Mouse (Mus musculus) myocyte (in vitro differentiated cells): Measurements from ENCODE around the gene Ntpcr. TPM values are rescaled to one million over a fixed set of nuclear protein-coding genes. Genes with fewer than 3 reads are reported as not detected.

Experiments used
- H3K27me3 ChIP-seq: one replicate; pipeline ENCODE4 v1.6.1; 2011; ENCODE audit not compliant: control insufficient read depth, insufficient read depth, insufficient read length
- H3K36me3 ChIP-seq: one replicate; pipeline ENCODE4 v1.6.1; 2011; ENCODE audit not compliant: control insufficient read depth, insufficient read depth
- H3K4me2 ChIP-seq: one replicate; pipeline ENCODE4 v1.6.1; 2011; ENCODE audit warnings: low read depth, control low read depth
- H3K4me3 ChIP-seq: one replicate; pipeline ENCODE4 v1.5.1; 2011; ENCODE audit warnings: mild to moderate bottlenecking, control low read depth, moderate library complexity
- H3K79me2 ChIP-seq: one replicate; pipeline ENCODE4 v1.6.1; 2011; ENCODE audit not compliant: control insufficient read depth, insufficient read depth
- H3ac ChIP-seq: one replicate; pipeline ENCODE4 v1.6.1; 2011; ENCODE audit not compliant: control insufficient read depth, insufficient read length
- CEBPB ChIP-seq: IDR thresholded peaks from 2 replicates; pipeline ENCODE4 v1.6.1; 2011; ENCODE audit warnings: mild to moderate bottlenecking, moderate library complexity; ENCODE audit not compliant: poor library complexity, insufficient read depth, severe bottlenecking
- E2F4 ChIP-seq: IDR thresholded peaks from one replicate; pipeline ENCODE4 v1.6.1; 2011; ENCODE audit warnings: mild to moderate bottlenecking, control low read depth, moderate library complexity; ENCODE audit not compliant: insufficient read depth
- MAX ChIP-seq: IDR thresholded peaks from one replicate; pipeline ENCODE4 v1.6.1; 2011; ENCODE audit warnings: low read depth, mild to moderate bottlenecking, control low read depth
- MYOD1 ChIP-seq, 3 experiments: IDR thresholded peaks; one replicate each; pipeline ENCODE4 v1.6.1; 2011; ENCODE audit warnings: control low read depth in 2 of 3, low read depth in 2 of 3, mild to moderate bottlenecking in 2 of 3, moderate library complexity in 1 of 3; ENCODE audit not compliant: insufficient read length in 2 of 3, control insufficient read depth in 1 of 3
- MYOG ChIP-seq, 3 experiments: IDR thresholded peaks; one replicate each; pipeline ENCODE4 v1.6.1; 2011; ENCODE audit warnings: control low read depth in 2 of 3, low read depth in 2 of 3, mild to moderate bottlenecking in 2 of 3; ENCODE audit not compliant: insufficient read length in 2 of 3, control insufficient read depth in 1 of 3, insufficient read depth in 1 of 3
- POLR2A ChIP-seq: IDR thresholded peaks from one replicate; pipeline ENCODE4 v1.6.1; 2011; ENCODE audit warnings: low read depth, mild to moderate bottlenecking, control low read depth, moderate library complexity; ENCODE audit not compliant: insufficient read length
- POLR2AphosphoS2 ChIP-seq: IDR thresholded peaks from one replicate; pipeline ENCODE4 v1.6.1; 2011; ENCODE audit warnings: low read depth, control low read depth; ENCODE audit not compliant: insufficient read length
- REST ChIP-seq: IDR thresholded peaks from one replicate; pipeline ENCODE4 v1.6.1; 2011; ENCODE audit warnings: mild to moderate bottlenecking, control low read depth, moderate library complexity; ENCODE audit not compliant: insufficient read depth, insufficient read length
- SRF ChIP-seq: IDR thresholded peaks from one replicate; pipeline ENCODE4 v1.6.1; 2011; ENCODE audit warnings: low read depth; ENCODE audit not compliant: control insufficient read depth, insufficient read length
- TCF12 ChIP-seq: IDR thresholded peaks from one replicate; pipeline ENCODE4 v1.6.1; 2011; ENCODE audit warnings: mild to moderate bottlenecking, control low read depth; ENCODE audit not compliant: poor library complexity, insufficient read depth, severe bottlenecking
- TCF3 ChIP-seq: IDR thresholded peaks from one replicate; pipeline ENCODE4 v1.6.1; 2011; ENCODE audit warnings: low read depth, control low read depth; ENCODE audit not compliant: insufficient read length
- USF1 ChIP-seq: IDR thresholded peaks from one replicate; pipeline ENCODE4 v1.6.1; 2011; ENCODE audit warnings: low read depth, mild to moderate bottlenecking, control low read depth, moderate library complexity
- polyA plus RNA-seq: library from polyadenylated mRNA; unstranded; fragments of >200 nt; fragmentation: generic; extraction: Trizol; gene quantifications from one replicate; pipeline ENCODE4 v1.2.1, GENCODE M21; 2012; ENCODE audit warnings: missing spikeins

Gene Ntpcr
- polyA plus RNA-seq, 1 experiment, result 10.9 TPM

DNA sequence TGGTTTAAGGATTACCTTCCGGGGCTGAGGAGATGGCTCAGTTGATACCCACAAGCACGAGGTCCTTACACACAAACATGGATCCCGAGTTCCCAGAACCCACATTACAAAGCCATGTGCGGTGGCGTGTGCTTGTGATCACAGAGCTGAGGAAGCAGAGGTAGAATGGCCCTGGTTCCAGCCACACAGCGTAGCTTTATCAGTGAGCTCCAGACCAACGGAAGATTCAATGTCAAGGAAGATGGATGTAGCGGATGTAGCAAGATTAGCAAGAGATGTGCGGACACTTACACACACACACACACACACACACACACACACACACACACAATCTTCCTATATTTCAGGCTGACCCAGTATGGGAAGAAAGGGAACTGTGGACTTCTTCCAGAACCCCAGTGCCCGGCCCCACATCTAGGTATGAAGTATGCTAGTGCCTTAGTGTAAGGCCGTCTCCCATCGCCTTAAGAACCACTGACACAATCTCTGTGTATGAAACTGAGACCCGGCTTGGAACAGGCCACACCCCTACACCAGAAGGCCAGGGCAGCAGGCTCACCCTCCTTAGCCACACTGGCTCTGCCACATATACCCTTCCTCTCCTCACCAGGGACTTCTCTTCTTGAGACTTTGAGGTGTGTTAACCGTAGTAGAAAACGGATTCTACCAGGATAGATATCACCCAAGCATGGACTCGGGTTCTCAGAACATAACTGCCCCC is 33.5 kb downstream of the Ntpcr start:
- TF ChIP-seq E2F4 (no peak), MYOD1 (IDR thresholded peaks at IDR 0.05; ENCODE audit: control insufficient read depth in 1 of 3, insufficient read length in 2 of 3, low read depth in 2 of 3) (no peak), SRF (no peak), TCF3 (no peak), POLR2A (no peak), MYOG (IDR thresholded peaks at IDR 0.05; ENCODE audit: control insufficient read depth in 1 of 3, insufficient read depth in 1 of 3, insufficient read length in 2 of 3, low read depth in 2 of 3) (no peak), POLR2AphosphoS2 (no peak), MAX (no peak), TCF12 (no peak), USF1 (no peak), CEBPB (no peak), REST (no peak)
- no peak overlapping the region for H3K4me3 ChIP-seq
- H3K36me3 ChIP-seq, result no peaks in the 10 kb centered on the region
- H3ac ChIP-seq, result no peak overlapping the region
- H3K27me3 ChIP-seq, result no peaks in the 10 kb centered on the region
- H3K79me2 ChIP-seq, result no peaks in the 10 kb centered on the region
- no peak overlapping the region for H3K4me2 ChIP-seq

DNA sequence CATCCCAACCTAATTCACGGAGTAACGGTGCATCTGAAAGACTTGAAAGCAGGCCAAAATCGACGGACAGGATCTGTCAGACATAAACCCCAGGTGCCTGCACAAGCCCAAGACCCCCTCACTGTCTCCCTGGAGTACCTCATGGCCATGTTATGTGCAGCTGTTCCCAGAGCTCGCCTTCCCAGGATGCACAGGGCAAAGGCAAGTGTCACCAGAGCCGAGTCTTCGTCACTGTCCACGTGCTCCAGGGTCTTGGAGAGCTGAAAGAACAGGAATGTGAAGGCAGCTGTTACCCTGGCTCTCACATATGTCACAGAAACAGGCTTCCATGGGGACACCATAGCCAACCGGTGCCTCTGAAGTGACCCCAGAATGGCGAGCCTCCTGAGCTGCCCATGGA is 38.3 kb downstream of the Ntpcr start:
- TF ChIP-seq POLR2AphosphoS2 (no peak), MYOG (IDR thresholded peaks at IDR 0.05; ENCODE audit: control insufficient read depth in 1 of 3, insufficient read depth in 1 of 3, insufficient read length in 2 of 3, low read depth in 2 of 3) (peak in 1 of 3 experiments; percentile 24)
- Histone ChIP-seq H3ac (no peak overlapping the region), H3K79me2 (no peaks in the 10 kb centered on the region), H3K4me2 (no peak overlapping the region), H3K4me3 (no peak overlapping the region), H3K27me3 (no peaks in the 10 kb centered on the region), H3K36me3 (no peaks in the 10 kb centered on the region)

DNA sequence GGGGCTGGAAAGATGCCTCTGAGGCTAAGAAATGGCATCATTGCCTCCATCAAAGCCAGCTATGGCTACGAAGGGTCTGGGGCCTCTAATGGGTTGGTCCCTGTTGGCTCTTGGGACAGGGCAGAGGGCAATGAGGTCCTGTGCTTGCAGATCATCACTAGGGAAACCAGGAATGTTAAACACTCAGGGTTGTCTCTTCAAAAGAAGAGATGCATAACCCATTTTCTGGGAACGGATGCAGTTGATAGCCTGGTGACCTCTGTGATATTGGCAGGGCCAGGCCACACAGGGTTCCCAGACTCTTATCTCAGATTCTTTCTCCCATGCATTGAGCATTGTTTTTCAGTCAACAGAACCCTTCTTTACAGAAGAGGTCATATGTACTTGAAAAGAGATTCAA is 42.5 kb downstream of the Ntpcr start:
- TF ChIP-seq SRF (no peak), TCF12 (no peak), TCF3 (no peak), REST (no peak), USF1 (no peak), E2F4 (no peak), POLR2A (no peak), MYOG (IDR thresholded peaks at IDR 0.05; ENCODE audit: control insufficient read depth in 1 of 3, insufficient read depth in 1 of 3, insufficient read length in 2 of 3, low read depth in 2 of 3) (no peak), MYOD1 (IDR thresholded peaks at IDR 0.05; ENCODE audit: control insufficient read depth in 1 of 3, insufficient read length in 2 of 3, low read depth in 2 of 3) (no peak), MAX (no peak), CEBPB (no peak), POLR2AphosphoS2 (no peak)
- H3K4me3 ChIP-seq, result no peak overlapping the region
- no peaks in the 10 kb centered on the region for H3K36me3 ChIP-seq
- H3ac ChIP-seq, result no peak overlapping the region
- peaks cover 5% of the 10 kb centered on the region for H3K27me3 ChIP-seq
- H3K4me2 ChIP-seq, result no peak overlapping the region
- H3K79me2 ChIP-seq, result no peaks in the 10 kb centered on the region

DNA sequence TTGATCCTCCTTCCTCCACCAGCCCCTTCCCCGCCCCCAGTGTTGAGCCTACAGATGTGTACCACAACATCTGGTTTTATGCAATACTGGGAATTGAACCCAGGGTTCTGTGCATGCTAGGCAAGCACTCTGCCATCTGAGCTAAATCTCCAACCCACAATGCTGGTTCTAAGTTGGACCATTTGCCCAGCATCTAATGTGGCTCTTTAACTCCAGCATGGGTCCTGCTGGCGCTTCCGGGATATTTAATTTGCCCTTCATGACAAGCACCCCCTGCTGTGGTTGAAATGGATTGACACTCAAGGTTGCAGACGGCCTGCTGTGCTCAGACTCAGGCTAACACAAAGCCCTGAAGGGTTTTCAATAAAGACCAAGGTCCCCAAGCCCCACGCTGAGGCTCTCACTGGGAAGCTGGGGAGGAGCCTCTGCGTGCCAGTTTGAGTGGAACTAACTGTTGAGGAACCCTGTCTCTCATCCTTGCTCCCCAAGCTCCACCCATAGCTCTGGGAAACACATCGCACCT is 43.6 kb downstream of the Ntpcr start:
- Histone ChIP-seq H3K79me2 (no peaks in the 10 kb centered on the region), H3K4me3 (no peak overlapping the region), H3K27me3 (peaks cover 5% of the 10 kb centered on the region), H3K36me3 (no peaks in the 10 kb centered on the region), H3K4me2 (no peak overlapping the region), H3ac (no peak overlapping the region)
- TF ChIP-seq CEBPB, result no peak
- no peak for TF ChIP-seq POLR2AphosphoS2
- TF ChIP-seq SRF, result no peak
- no peak for TF ChIP-seq E2F4
- TF ChIP-seq TCF3, result no peak
- TF ChIP-seq REST, result no peak
- no peak for TF ChIP-seq USF1
- TF ChIP-seq POLR2A, result no peak
- no peak for TF ChIP-seq MYOG (IDR thresholded peaks at IDR 0.05; ENCODE audit: control insufficient read depth in 1 of 3, insufficient read depth in 1 of 3, insufficient read length in 2 of 3, low read depth in 2 of 3)
- no peak for TF ChIP-seq TCF12
- TF ChIP-seq MAX, result no peak
- no peak for TF ChIP-seq MYOD1 (IDR thresholded peaks at IDR 0.05; ENCODE audit: control insufficient read depth in 1 of 3, insufficient read length in 2 of 3, low read depth in 2 of 3)

DNA sequence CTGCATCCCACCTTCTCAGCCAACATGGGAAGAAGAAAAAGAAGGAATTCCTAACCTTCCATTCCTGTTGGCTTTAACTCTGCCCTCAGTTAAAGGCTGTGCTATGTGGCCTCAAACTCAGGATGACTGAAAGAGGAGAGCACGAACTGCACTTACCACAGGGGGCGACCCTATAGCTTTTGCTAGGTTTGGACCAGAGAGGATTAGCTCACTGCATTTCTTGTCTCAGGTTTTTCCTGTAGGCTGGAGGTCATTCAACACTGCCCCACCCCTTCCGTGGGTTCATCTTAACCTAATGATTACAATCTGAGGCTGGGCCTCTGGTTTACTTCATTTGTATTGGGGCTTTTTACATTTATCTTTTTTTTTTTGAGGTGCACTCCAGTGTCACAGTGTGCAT is 45.3 kb downstream of the Ntpcr start:
- H3K4me2 ChIP-seq, result no peak overlapping the region
- no peak for TF ChIP-seq TCF3
- TF ChIP-seq POLR2A, result no peak
- no peak for TF ChIP-seq POLR2AphosphoS2
- TF ChIP-seq USF1, result no peak
- TF ChIP-seq SRF, result no peak
- no peak for TF ChIP-seq E2F4
- no peak for TF ChIP-seq MYOG (IDR thresholded peaks at IDR 0.05; ENCODE audit: control insufficient read depth in 1 of 3, insufficient read depth in 1 of 3, insufficient read length in 2 of 3, low read depth in 2 of 3)
- no peak for TF ChIP-seq CEBPB
- no peak for TF ChIP-seq MAX
- TF ChIP-seq REST, result no peak
- no peak for TF ChIP-seq MYOD1 (IDR thresholded peaks at IDR 0.05; ENCODE audit: control insufficient read depth in 1 of 3, insufficient read length in 2 of 3, low read depth in 2 of 3)
- no peak for TF ChIP-seq TCF12

More for the DNA sequence above, 45.3 kb downstream of the Ntpcr start:
- no peak overlapping the region for H3K4me3 ChIP-seq
- peaks cover 5% of the 10 kb centered on the region for H3K27me3 ChIP-seq
- H3ac ChIP-seq, result no peak overlapping the region
- no peaks in the 10 kb centered on the region for H3K79me2 ChIP-seq
- H3K36me3 ChIP-seq, result no peaks in the 10 kb centered on the region
